Mouse (Mus musculus): ENCODE measurements at regions not wholly inside any gene's neighbourhood (a gene's known extent, or its start where the extent isn't known, plus 50 kb on each side); places are given as distances from the start of the nearest gene placed in this dataset.

DNA sequence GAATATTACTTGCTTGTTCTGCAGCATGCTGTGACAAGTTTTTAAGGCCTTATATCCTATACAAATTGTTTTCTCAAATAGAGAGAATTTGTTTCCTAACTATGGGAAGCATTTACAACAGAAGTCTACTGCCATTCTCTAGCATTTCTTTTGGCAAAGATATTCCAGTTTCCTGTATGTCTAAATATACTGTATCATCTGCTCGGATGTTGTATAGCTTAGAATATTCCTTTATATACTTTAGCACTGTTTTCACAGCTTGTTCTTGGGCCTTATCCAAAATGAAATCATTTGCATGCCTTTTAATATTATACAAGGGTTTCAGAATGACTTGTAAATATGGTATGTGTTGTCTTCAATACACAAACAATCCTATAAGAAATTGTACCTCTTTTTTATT is 92.1 kb upstream of the Ins2 start:
- peak; percentile 72 for ATAC-seq (ENCODE audit: low TSS enrichment)

GRCm38 (mm10) chr7:142830969-142831673 is 87.9 kb upstream of the Ins2 start:
- ATAC-seq (ENCODE audit: low TSS enrichment): no peak

- ATAC-seq (ENCODE audit: low TSS enrichment): no peak
Observed at GRCm38 (mm10) chr7:142810711-142811110, 67.5 kb upstream of the Ins2 start.

DNA sequence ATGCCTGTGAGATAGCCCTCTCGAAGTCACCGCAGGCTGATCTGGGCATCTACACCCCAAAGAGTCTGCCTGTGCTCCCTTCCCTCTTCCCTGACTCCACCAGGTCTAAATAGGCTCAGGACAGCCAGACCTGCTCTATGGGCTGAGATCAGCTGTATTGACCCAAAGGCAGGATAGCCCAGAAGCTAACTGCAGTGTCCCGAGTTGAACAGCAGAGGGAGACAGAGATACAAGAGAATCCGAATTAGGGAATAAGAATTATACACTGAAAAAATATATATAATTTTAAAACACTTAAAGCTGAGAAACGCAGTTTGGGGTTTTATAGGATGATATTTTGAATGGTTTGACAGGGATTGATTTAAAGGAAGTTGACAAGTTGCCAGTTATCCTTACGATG is 56.2 kb upstream of the Ins2 start:
- no peak for ATAC-seq (ENCODE audit: low TSS enrichment)

GRCm38 (mm10) chr7:142794481-142794880 is 51.3 kb upstream of the Ins2 start:
- no peak for ATAC-seq (ENCODE audit: low TSS enrichment)
